Mouse (Mus musculus) liver, adult 2 months (tissue): ENCODE results near the gene Gm17660.

Source experiments
- CTCF ChIP-seq: fragments of 200-500 bp; IDR thresholded peaks from 2 replicates; pipeline ENCODE4 v1.5.1; 2011; ENCODE audit warnings: low read depth, low read length, control low read depth
- POLR2A ChIP-seq: fragments of 200-500 bp; IDR thresholded peaks from 2 replicates; pipeline ENCODE4 v1.6.1; 2011; ENCODE audit warnings: low read length, control low read depth; ENCODE audit not compliant: insufficient read depth; ENCODE audit errors: extremely low read depth

DNA sequence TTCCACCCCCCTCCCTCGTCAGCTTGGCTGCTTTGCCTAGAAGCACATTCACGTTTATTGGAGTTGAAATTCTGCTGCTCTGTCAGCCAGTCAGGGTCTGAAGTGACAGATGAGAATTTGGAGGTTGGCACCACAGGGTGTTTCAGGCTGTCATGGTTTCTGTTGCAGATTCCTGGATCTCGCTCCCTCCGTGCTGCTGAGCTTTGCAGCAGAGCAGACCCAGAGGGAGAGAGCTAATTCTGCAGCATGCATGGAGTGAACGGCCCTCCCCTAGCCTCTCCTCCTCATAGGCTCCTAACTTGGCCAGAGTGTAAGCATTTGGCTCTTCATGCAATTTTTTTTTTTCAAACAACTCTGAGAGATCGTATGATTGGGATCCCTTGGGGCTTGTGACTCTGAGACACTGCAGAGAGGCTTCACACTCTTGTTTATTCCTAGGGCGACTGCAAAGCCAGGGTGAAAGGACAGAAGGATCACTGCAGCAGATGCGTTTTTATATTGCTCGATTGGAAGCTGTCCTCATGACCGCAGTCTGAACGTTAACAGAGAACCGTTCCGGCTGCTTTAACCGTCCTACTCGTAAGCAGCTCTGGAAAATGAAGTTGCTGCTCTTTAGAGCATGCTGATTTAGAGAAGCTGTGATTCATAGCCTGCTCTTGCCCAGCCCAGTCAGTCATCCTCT, 36.2 kb upstream of the Gm17660 start, which contains the start of gene Sparcl1:
- TF ChIP-seq POLR2A: no peak
- no peak for TF ChIP-seq CTCF
